Mouse (Mus musculus): ENCODE measurements at regions not wholly inside any gene's neighbourhood (a gene's known extent, or its start where the extent isn't known, plus 50 kb on each side); places are given as distances from the start of the nearest gene placed in this dataset.

DNA sequence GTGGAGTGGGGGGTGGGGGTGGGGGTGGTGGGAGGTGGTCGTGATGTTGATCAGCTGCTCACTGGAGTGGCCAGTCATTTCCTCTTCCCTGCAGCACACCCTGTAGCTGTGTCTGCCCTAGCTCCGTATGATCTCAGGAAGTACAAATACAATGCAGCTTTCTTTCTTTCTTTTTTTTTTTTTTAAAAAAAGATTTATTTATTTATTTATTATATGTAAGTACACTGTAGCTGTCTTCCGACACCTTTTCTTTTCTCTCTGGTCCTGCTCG, 87.2 kb upstream of the Tex13c2 start:
- Histone ChIP-seq H3K36me3 (ENCODE audit: control insufficient read depth, insufficient read depth, low read length) (no peaks in the 10 kb centered on the region), H3K9me3 (ENCODE audit: control insufficient read depth, low read length) (no peaks in the 10 kb centered on the region), H3K4me3 (replicated peaks; ENCODE audit: low read length) (no peak overlapping the region), H3K27me3 (ENCODE audit: control insufficient read depth, insufficient read depth, low read length) (no peaks in the 10 kb centered on the region), H3K27ac (replicated peaks; ENCODE audit: low read depth, low read length) (no peak overlapping the region), H3K4me1 (ENCODE audit: control insufficient read depth, insufficient read depth, low read length) (no peaks in the 10 kb centered on the region), H3K9ac (ENCODE audit: low read depth, low read length, severe bottlenecking) (no peak overlapping the region), H3K4me2 (replicated peaks; ENCODE audit: low read depth, low read length, severe bottlenecking) (no peak overlapping the region)
- TF ChIP-seq POLR2A (IDR thresholded peaks at IDR 0.05; ENCODE audit: borderline replicate concordance, extremely low read depth, insufficient read depth, insufficient read length): no peak
- ATAC-seq (ENCODE audit: low FRiP score, low read depth) (no peak), DNase-seq (ENCODE audit: low spot score) (no peak)
- 66% methylated on average over 4 of the region's 4 CpGs for WGBS

DNA sequence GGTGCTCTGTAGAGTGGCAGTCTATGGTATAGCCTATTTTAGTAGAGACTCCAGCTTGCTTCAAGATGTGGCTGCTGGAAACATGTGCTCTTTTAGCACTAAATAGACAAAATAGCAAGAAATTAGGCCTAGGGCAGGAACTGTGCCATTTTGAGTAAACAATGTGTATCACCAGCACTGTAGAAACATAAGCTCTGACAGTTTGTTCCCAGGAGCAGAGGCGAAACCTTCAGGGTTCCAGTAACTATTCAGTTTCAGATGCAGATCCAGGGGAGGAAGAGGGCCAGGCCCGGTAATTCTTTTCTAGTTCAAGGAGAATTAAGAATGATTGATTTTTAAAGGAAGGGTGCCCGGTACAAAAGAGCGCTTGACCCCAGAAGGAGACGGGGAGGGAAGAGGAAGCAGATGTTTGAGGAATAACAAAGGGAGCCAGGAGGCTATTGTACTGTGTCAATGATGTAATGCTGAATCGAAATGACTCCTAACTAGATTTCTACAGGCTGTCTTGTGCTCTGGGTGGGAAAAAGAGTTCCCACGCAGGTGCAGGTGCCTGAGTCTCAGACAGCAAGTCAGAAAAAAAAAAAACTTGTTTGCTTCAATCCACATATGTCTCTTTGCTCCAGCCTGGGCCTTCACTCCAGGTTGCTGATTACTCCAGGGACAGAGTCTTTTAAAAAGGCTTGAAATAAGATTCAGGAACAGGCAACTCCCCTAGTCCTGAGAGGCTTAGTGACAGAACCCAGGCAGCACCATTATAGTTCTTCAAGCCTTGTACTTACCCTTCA, 57.4 kb upstream of the Tex13c2 start:
- H3K27me3 ChIP-seq (ENCODE audit: control insufficient read depth, insufficient read depth, low read length): no peaks in the 10 kb centered on the region
- H3K4me3 ChIP-seq (replicated peaks; ENCODE audit: low read length): no peak overlapping the region
- no peak overlapping the region for H3K9ac ChIP-seq (ENCODE audit: low read depth, low read length, severe bottlenecking)
- 42% methylated on average over 7 of the region's 7 CpGs for WGBS
- no peak overlapping the region for H3K4me2 ChIP-seq (replicated peaks; ENCODE audit: low read depth, low read length, severe bottlenecking)
- no peak overlapping the region for H3K27ac ChIP-seq (replicated peaks; ENCODE audit: low read depth, low read length)
- ATAC-seq (ENCODE audit: low FRiP score, low read depth) (0 out of 2 replicates have a peak, but pooled peaks have one; percentile 37), DNase-seq (ENCODE audit: low spot score) (peak; percentile 3)
- no peak for TF ChIP-seq POLR2A (IDR thresholded peaks at IDR 0.05; ENCODE audit: borderline replicate concordance, extremely low read depth, insufficient read depth, insufficient read length)
- H3K36me3 ChIP-seq (ENCODE audit: control insufficient read depth, insufficient read depth, low read length): no peaks in the 10 kb centered on the region
- H3K9me3 ChIP-seq (ENCODE audit: control insufficient read depth, low read length): no peaks in the 10 kb centered on the region
- no peaks in the 10 kb centered on the region for H3K4me1 ChIP-seq (ENCODE audit: control insufficient read depth, insufficient read depth, low read length)
